Mouse (Mus musculus) kidney, adult 2 months (tissue): ENCODE measurements around the gene Hipk2.

ENCODE experiments used
- CTCF ChIP-seq: fragments of 200-500 bp; conservative IDR thresholded peaks from 2 replicates; pipeline ENCODE4 v1.5.1; 2011; ENCODE audit warnings: low read depth, mild to moderate bottlenecking, control low read depth, low read length, moderate library complexity, mixed read lengths; ENCODE audit not compliant: insufficient read depth, insufficient read length
- POLR2A ChIP-seq: fragments of 200-500 bp; IDR thresholded peaks from one replicate; pipeline ENCODE4 v1.6.1; 2011; ENCODE audit warnings: low read depth, low read length, control low read depth

GRCm38 (mm10) chr6:38662714-38663615 lies 213.0 kb downstream of the Hipk2 start, which contains the start of gene Clec2l:
- no peak for TF ChIP-seq CTCF
- TF ChIP-seq POLR2A = no peak
